8 mouse cellular contexts compared by ENCODE assay signal in genomic region chr16:32645361-32645914, GRCm38 (mm10). TPM values are rescaled to one million over a fixed set of nuclear protein-coding genes. Genes with fewer than 3 reads are reported as not detected.
DNase-seq lines count a peak whose midpoint lies in the region; ATAC-seq and TF ChIP-seq lines count a peak whose summit lies in the region.

No protein-coding gene starts in this region.

- H3K4me2 ChIP-seq in hindbrain, embryonic 11.5 days (replicated peaks; ENCODE audit: low read depth, low read length) = peak overlapping the region; percentile 92
- H3K4me2 ChIP-seq in limb, embryonic 12.5 days = peak overlapping the region; percentile 71
- H3K4me2 ChIP-seq in midbrain, embryonic 13.5 days (replicated peaks) = peak overlapping the region; percentile 92
- peak overlapping the region; percentile 84 for H3K4me2 ChIP-seq in stomach, embryonic 14.5 days (replicated peaks; ENCODE audit: low read depth, low read length)

- intact Hi-C loops in gastrocnemius, adult 2 months (cut with DNase I) = no loop called here

- H3K36me3 ChIP-seq in embryonic facial prominence, embryonic 10.5 days (replicated peaks) = no peaks in the 10 kb centered on the region; the same call in 1 of the 2 replicates
- H3K36me3 ChIP-seq in hindbrain, embryonic 11.5 days (ENCODE audit: control insufficient read depth, insufficient read depth, low read length) = no peaks in the 10 kb centered on the region
- H3K36me3 ChIP-seq in limb, embryonic 12.5 days = peaks cover 4% of the 10 kb centered on the region; the same call in 1 of the 2 replicates
- no peaks in the 10 kb centered on the region for H3K36me3 ChIP-seq in midbrain, embryonic 13.5 days
- H3K36me3 ChIP-seq in stomach, embryonic 14.5 days (ENCODE audit: control insufficient read depth, insufficient read depth, low read length) = no peaks in the 10 kb centered on the region

- WGBS in embryonic facial prominence, embryonic 10.5 days = 30% methylated on average over 14 of the region's 14 CpGs
- 24% methylated on average over 14 of the region's 14 CpGs for WGBS in hindbrain, embryonic 11.5 days
- 26% methylated on average over 14 of the region's 14 CpGs for WGBS in limb, embryonic 12.5 days
- 21% methylated on average over 14 of the region's 14 CpGs for WGBS in midbrain, embryonic 13.5 days
- 19% methylated on average over 14 of the region's 14 CpGs for WGBS in stomach, embryonic 14.5 days

- peak; percentile 44 for TF ChIP-seq CTCF in gastrocnemius, adult 2 months (IDR thresholded peaks at IDR 0.05)

- peak; percentile 56 for DNase-seq in gastrocnemius, adult 2 months
- no peak for DNase-seq in gastrocnemius, postnatal 10 days
- peak; percentile 62 for DNase-seq in R1 (ENCODE audit: low read depth, low spot score)
- DNase-seq in embryonic facial prominence, embryonic 10.5 days (ENCODE audit: low spot score) = no peak
- DNase-seq in hindbrain, embryonic 11.5 days (ENCODE audit: low spot score) = peak; percentile 38

- peak overlapping the region; percentile 17; the same call in 1 of the 2 replicates for H3K27ac ChIP-seq in gastrocnemius, adult 2 months
- H3K27ac ChIP-seq in embryonic facial prominence, embryonic 10.5 days (replicated peaks) = no peak overlapping the region
- H3K27ac ChIP-seq in hindbrain, embryonic 11.5 days (ENCODE audit: low read depth, low read length) = no peak overlapping the region
- H3K27ac ChIP-seq in limb, embryonic 12.5 days = no peak overlapping the region
- peak overlapping the region; percentile 89 for H3K27ac ChIP-seq in midbrain, embryonic 13.5 days
- no peak overlapping the region for H3K27ac ChIP-seq in stomach, embryonic 14.5 days (ENCODE audit: low read length)

- H3K27me3 ChIP-seq in embryonic facial prominence, embryonic 10.5 days (replicated peaks; ENCODE audit: low read depth, poor library complexity, severe bottlenecking) = 0 out of 2 replicates have a peak, but pooled peaks cover 3% of the 10 kb centered on the region
- H3K27me3 ChIP-seq in hindbrain, embryonic 11.5 days (ENCODE audit: control insufficient read depth, insufficient read depth, low read length) = no peaks in the 10 kb centered on the region
- no peaks in the 10 kb centered on the region for H3K27me3 ChIP-seq in limb, embryonic 12.5 days
- 0 out of 2 replicates have a peak, but pooled peaks cover 3% of the 10 kb centered on the region for H3K27me3 ChIP-seq in midbrain, embryonic 13.5 days
- no peaks in the 10 kb centered on the region for H3K27me3 ChIP-seq in stomach, embryonic 14.5 days (ENCODE audit: control insufficient read depth, insufficient read depth, low read length)

- H3K9me3 ChIP-seq in embryonic facial prominence, embryonic 10.5 days = no peaks in the 10 kb centered on the region
- H3K9me3 ChIP-seq in hindbrain, embryonic 11.5 days (ENCODE audit: control insufficient read depth, low read length) = no peaks in the 10 kb centered on the region
- H3K9me3 ChIP-seq in limb, embryonic 12.5 days = no peaks in the 10 kb centered on the region
- H3K9me3 ChIP-seq in midbrain, embryonic 13.5 days = no peaks in the 10 kb centered on the region
- no peaks in the 10 kb centered on the region for H3K9me3 ChIP-seq in stomach, embryonic 14.5 days (ENCODE audit: control insufficient read depth, low read depth, low read length)

- ATAC-seq in hindbrain, embryonic 11.5 days (ENCODE audit: low FRiP score) = 0 out of 2 replicates have a peak, but pooled peaks have one; percentile 15
- ATAC-seq in limb, embryonic 12.5 days (ENCODE audit: insufficient number of reproducible peaks, insufficient read depth, low FRiP score, low TSS enrichment, low read depth) = no peak
- peak; percentile 32 for ATAC-seq in midbrain, embryonic 13.5 days
- ATAC-seq in stomach, embryonic 14.5 days (ENCODE audit: insufficient number of reproducible peaks, insufficient read depth, low FRiP score, low read depth) = no peak

- peaks cover 25% of the 10 kb centered on the region for H3K4me1 ChIP-seq in embryonic facial prominence, embryonic 10.5 days
- peaks cover 11% of the 10 kb centered on the region for H3K4me1 ChIP-seq in hindbrain, embryonic 11.5 days (replicated peaks; ENCODE audit: control insufficient read depth, insufficient read depth, low read length)
- peaks cover 24% of the 10 kb centered on the region for H3K4me1 ChIP-seq in limb, embryonic 12.5 days (replicated peaks)
- peaks cover 30% of the 10 kb centered on the region for H3K4me1 ChIP-seq in midbrain, embryonic 13.5 days (replicated peaks)
- peaks cover 17% of the 10 kb centered on the region for H3K4me1 ChIP-seq in stomach, embryonic 14.5 days (ENCODE audit: control insufficient read depth, insufficient read depth, low read length)

- H3K9ac ChIP-seq in hindbrain, embryonic 11.5 days (ENCODE audit: low read depth, low read length) = no peak overlapping the region
- peak overlapping the region; percentile 93; the same call in 1 of the 2 replicates for H3K9ac ChIP-seq in limb, embryonic 12.5 days (replicated peaks)
- peak overlapping the region; percentile 93; the same call in 1 of the 2 replicates for H3K9ac ChIP-seq in midbrain, embryonic 13.5 days (replicated peaks)
- peak overlapping the region; percentile 80; the same call in 1 of the 2 replicates for H3K9ac ChIP-seq in stomach, embryonic 14.5 days (replicated peaks; ENCODE audit: low read depth, low read length)

- peak overlapping the region; percentile 91 for H3K4me3 ChIP-seq in gastrocnemius, adult 2 months
- H3K4me3 ChIP-seq in embryonic facial prominence, embryonic 10.5 days = peak overlapping the region; percentile 96
- H3K4me3 ChIP-seq in hindbrain, embryonic 11.5 days (ENCODE audit: low read depth, low read length) = peak overlapping the region; percentile 90
- H3K4me3 ChIP-seq in limb, embryonic 12.5 days (replicated peaks) = peak overlapping the region; percentile 98
- peak overlapping the region; percentile 91 for H3K4me3 ChIP-seq in midbrain, embryonic 13.5 days (replicated peaks)
- H3K4me3 ChIP-seq in stomach, embryonic 14.5 days (ENCODE audit: low read depth, low read length) = peak overlapping the region; percentile 89

RNA-seq across cellular contexts. Expression of gene Tnk2, which starts 1.8 kb away (rescaled TPM):
- total RNA-seq in gastrocnemius, adult 2 months (2021) = 10 to 100 TPM; 48.4 to 54.4 TPM
- 10 to 100 TPM; 51.6 to 82.2 TPM for total RNA-seq in gastrocnemius, postnatal 10 days (2021)
- 8.6 and 8.7 TPM in 2 replicates for polyA plus RNA-seq in embryonic facial prominence, embryonic 10.5 days (2016; fragmentation: Nextera tagmentation; extraction: Ambion mirVana)
- 5.2 and 7.0 TPM in 2 replicates for polyA plus RNA-seq in hindbrain, embryonic 11.5 days (2014; fragmentation: Nextera tagmentation; extraction: Ambion mirVana)
- polyA plus RNA-seq in limb, embryonic 12.5 days (2016; fragmentation: Nextera tagmentation; extraction: Ambion mirVana) = 11.9 and 12.0 TPM in 2 replicates
- 15.6 and 17.7 TPM in 2 replicates for polyA plus RNA-seq in midbrain, embryonic 13.5 days (2015; fragmentation: Nextera tagmentation; extraction: Ambion mirVana)
- polyA plus RNA-seq in stomach, embryonic 14.5 days (2014; fragmentation: Nextera tagmentation; extraction: Ambion mirVana) = 13.1 and 17.1 TPM in 2 replicates

RNA-seq across cellular contexts. Expression of gene Tfrc, which starts 36.7 kb away (rescaled TPM):
- total RNA-seq in gastrocnemius, adult 2 months (2021) = 100 to 1,000 TPM in 1 of 2 experiments, 10 to 100 TPM in 1; 77.4 to 174 TPM
- 100 to 1,000 TPM; 160 to 197 TPM for total RNA-seq in gastrocnemius, postnatal 10 days (2021)
- polyA plus RNA-seq in embryonic facial prominence, embryonic 10.5 days (2016; fragmentation: Nextera tagmentation; extraction: Ambion mirVana) = 50.0 and 61.5 TPM in 2 replicates
- polyA plus RNA-seq in hindbrain, embryonic 11.5 days (2014; fragmentation: Nextera tagmentation; extraction: Ambion mirVana) = 59.0 and 69.2 TPM in 2 replicates
- polyA plus RNA-seq in limb, embryonic 12.5 days (2016; fragmentation: Nextera tagmentation; extraction: Ambion mirVana) = 40.7 and 43.9 TPM in 2 replicates
- 35.8 and 45.9 TPM in 2 replicates for polyA plus RNA-seq in midbrain, embryonic 13.5 days (2015; fragmentation: Nextera tagmentation; extraction: Ambion mirVana)
- polyA plus RNA-seq in stomach, embryonic 14.5 days (2014; fragmentation: Nextera tagmentation; extraction: Ambion mirVana) = 60.5 and 73.2 TPM in 2 replicates

Comparison
In these comparisons a context has a peak if more than half of its experiments do, and no peak if none do; other contexts are left out.
1. DNase-seq: peak in gastrocnemius, adult 2 months (single experiment), R1 (single experiment) and hindbrain, embryonic 11.5 days (single experiment); none in gastrocnemius, postnatal 10 days (single experiment) and embryonic facial prominence, embryonic 10.5 days (single experiment).
2. H3K27ac ChIP-seq: peak in gastrocnemius, adult 2 months (single experiment) and midbrain, embryonic 13.5 days (single experiment); none in embryonic facial prominence, embryonic 10.5 days (single experiment), hindbrain, embryonic 11.5 days (single experiment), limb, embryonic 12.5 days (single experiment) and stomach, embryonic 14.5 days (single experiment).
3. ATAC-seq: peak in hindbrain, embryonic 11.5 days (single experiment) and midbrain, embryonic 13.5 days (single experiment); none in limb, embryonic 12.5 days (single experiment) and stomach, embryonic 14.5 days (single experiment).
4. Peak in every context shown above with its lines, with median percentiles within 50 percentile points of each other: H3K4me3 ChIP-seq and H3K4me2 ChIP-seq.